Mouse (Mus musculus): Measurements from ENCODE around the gene Ptpn11. TPM values are rescaled to one million over a fixed set of nuclear protein-coding genes. Genes with fewer than 3 reads are reported as not detected.

Gene Ptpn11
- 21.3 TPM for polyA plus RNA-seq (2017; shearing (Covaris generic))

GRCm38 (mm10) chr5:121190836-121191583 lies at the start of gene Ptpn11:
TSS of gene Ptpn11 (minus strand) at chr5:121191397.

GRCm38 (mm10) chr5:121219980-121220731 lies 29.0 kb upstream of the Ptpn11 start, which contains the start of gene Hectd4:
TSS of gene Hectd4 (plus strand) at chr5:121220219.

GRCm38 (mm10) chr5:121204132-121205089 lies 13.2 kb upstream of the Ptpn11 start, which contains the start of gene Rpl6:
TSS of gene Rpl6 (plus strand) at chr5:121204481.

Other genes starting within 250 kb of the Ptpn11 start
- gene Rph3a, start 181.3 kb downstream of the Ptpn11 start, polyA plus RNA-seq (2017; shearing (Covaris generic)): not detected
- gene Rpl6, start 13.1 kb upstream of the Ptpn11 start, polyA plus RNA-seq (2017; shearing (Covaris generic)): 794 TPM
- gene Hectd4, start 28.8 kb upstream of the Ptpn11 start, polyA plus RNA-seq (2017; shearing (Covaris generic)): 9.6 TPM
- gene Trafd1, start 194.2 kb upstream of the Ptpn11 start, polyA plus RNA-seq (2017; shearing (Covaris generic)): 55.5 TPM
- gene Naa25, start 206.5 kb upstream of the Ptpn11 start, polyA plus RNA-seq (2017; shearing (Covaris generic)): 41.7 TPM